Mouse (Mus musculus) cortical plate, adult 2 months (tissue): ENCODE measurements at regions not wholly inside any gene's neighbourhood (a gene's known extent, or its start where the extent isn't known, plus 50 kb on each side); places are given as distances from the start of the nearest gene placed in this dataset.

Experiments
- CTCF ChIP-seq: fragments of 200-500 bp; IDR thresholded peaks from 2 replicates; pipeline ENCODE4 v1.5.1; 2011; ENCODE audit warnings: mild to moderate bottlenecking, control low read depth, low read length; ENCODE audit not compliant: insufficient read depth; ENCODE audit errors: extremely low read depth
- POLR2A ChIP-seq: fragments of 200-500 bp; IDR thresholded peaks from 2 replicates; pipeline ENCODE4 v1.6.1; 2011; ENCODE audit warnings: mild to moderate bottlenecking, low read length, control low read depth; ENCODE audit not compliant: insufficient read depth; ENCODE audit errors: extremely low read depth

DNA sequence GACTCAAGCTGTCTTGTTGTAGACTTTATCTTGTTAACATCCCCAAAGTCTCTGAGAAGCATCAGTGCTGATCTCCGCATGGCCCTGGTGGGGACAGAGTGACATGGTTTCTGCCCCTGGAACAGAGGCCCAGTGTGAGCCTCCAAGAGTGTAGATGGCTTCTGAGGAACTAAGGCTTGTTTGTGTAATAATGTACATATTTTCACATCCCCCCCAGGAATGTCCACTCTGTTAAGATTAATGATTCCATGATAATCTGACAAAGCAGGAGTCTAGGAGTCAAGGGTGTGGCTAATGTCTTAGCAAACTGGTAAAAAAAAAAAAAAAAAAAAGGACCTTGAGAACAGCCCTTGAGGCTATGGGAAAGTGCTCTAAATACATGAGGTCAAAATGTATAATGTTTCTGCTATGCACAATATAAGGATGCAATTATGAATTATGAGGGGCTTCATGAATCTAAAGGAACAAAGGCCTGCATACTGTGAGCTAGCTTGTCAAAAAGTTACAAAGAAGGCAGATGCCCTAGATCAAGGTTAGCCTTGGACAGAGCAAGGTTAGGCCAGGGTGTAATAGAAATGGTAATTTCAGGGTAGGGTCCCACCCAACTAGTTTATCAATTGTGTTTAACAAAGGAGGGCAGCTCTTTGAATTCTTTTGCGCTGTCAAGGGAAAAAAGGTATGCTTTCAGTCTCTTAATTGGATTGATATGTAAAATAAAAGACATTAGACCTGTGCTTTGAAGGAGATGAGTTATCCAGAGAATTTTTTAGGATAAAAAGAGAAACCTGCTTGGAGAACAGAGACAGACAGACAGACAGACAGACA lies 886.3 kb downstream of the Gsdmc2 start:
- TF ChIP-seq CTCF: no peak
- TF ChIP-seq POLR2A: no peak
